Mouse (Mus musculus) embryo, embryonic 11.5 days (tissue): Measurements from ENCODE around the gene Scp2.
A peak's percentile ranks its signal among the peaks of the same experiment; 100 is the strongest.
"Not testable (repeated sequence)": the region's sequence is repeated elsewhere in the genome, so short reads cannot be mapped to it uniquely, and the experiment has no call there.

Source experiments
- DNase-seq: peaks from one replicate; pipeline ENCODE4 v3.0.0-alpha.2; 2012; ENCODE audit warnings: low read depth, low spot score

The Scp2 gene

GRCm38 (mm10) chr4:108109728-108110127 is 35.1 kb downstream of the Scp2 start:
- DNase-seq, result no peak

- no peak for DNase-seq
These were observed 48.5 kb downstream of the Scp2 start, which contains the start of gene Podn for GRCm38 (mm10) chr4:108096345-108096744. Gene Podn, minus strand, starts transcription at chr4:108096445.

- no peak for DNase-seq
These were observed 51.9 kb downstream of the Scp2 start for GRCm38 (mm10) chr4:108092741-108093397.

GRCm38 (mm10) chr4:108083993-108084392 is 60.8 kb downstream of the Scp2 start:
- no peak for DNase-seq

- DNase-seq, result no peak
These were observed 61.6 kb downstream of the Scp2 start for GRCm38 (mm10) chr4:108083032-108083735.

- no peak for DNase-seq
These were observed 62.4 kb downstream of the Scp2 start for GRCm38 (mm10) chr4:108082401-108082806.

- no peak for DNase-seq
These were observed 63.9 kb downstream of the Scp2 start for GRCm38 (mm10) chr4:108080876-108081275.

GRCm38 (mm10) chr4:108079762-108080161 is 65.0 kb downstream of the Scp2 start:
- DNase-seq, result peak; percentile 11

GRCm38 (mm10) chr4:108079191-108079590 is 65.6 kb downstream of the Scp2 start:
- DNase-seq, result not testable (repeated sequence)

GRCm38 (mm10) chr4:108077224-108077955 is 67.4 kb downstream of the Scp2 start:
- no peak for DNase-seq

- no peak for DNase-seq
These were observed 70.5 kb downstream of the Scp2 start for GRCm38 (mm10) chr4:108074204-108074823.

- DNase-seq, result no peak
These were observed 72.7 kb downstream of the Scp2 start for GRCm38 (mm10) chr4:108072086-108072485.

- DNase-seq, result peak; percentile 87
These were observed 73.4 kb downstream of the Scp2 start for GRCm38 (mm10) chr4:108071235-108071901.

GRCm38 (mm10) chr4:108070723-108071122 is 74.1 kb downstream of the Scp2 start:
- no peak for DNase-seq

GRCm38 (mm10) chr4:108070286-108070685 is 74.5 kb downstream of the Scp2 start:
- no peak for DNase-seq

- no peak for DNase-seq
These were observed 76.7 kb downstream of the Scp2 start for GRCm38 (mm10) chr4:108068081-108068480.

GRCm38 (mm10) chr4:108067261-108067660 is 77.5 kb downstream of the Scp2 start:
- DNase-seq, result no peak

GRCm38 (mm10) chr4:108066569-108066968 is 78.2 kb downstream of the Scp2 start:
- no peak for DNase-seq

GRCm38 (mm10) chr4:108065176-108065844 is 79.5 kb downstream of the Scp2 start:
- DNase-seq, result no peak

- DNase-seq, result no peak
These were observed 81.2 kb downstream of the Scp2 start for GRCm38 (mm10) chr4:108063616-108064015.

GRCm38 (mm10) chr4:108062524-108062923 is 82.3 kb downstream of the Scp2 start:
- no peak for DNase-seq
